45 mouse cellular contexts compared by ENCODE assay signal in genomic region chr16:8728111-8728748, GRCm38 (mm10). TPM values are rescaled to one million over a fixed set of nuclear protein-coding genes. Genes with fewer than 3 reads are reported as not detected.
DNase-seq lines count a peak whose midpoint lies in the region; ATAC-seq and TF ChIP-seq lines count a peak whose summit lies in the region.
"Had no signal": no experiment of that assay in that cellular context is flagged by ENCODE, and none has a peak within 500 bp of the region (broad histone marks: within the 10 kb centered on the region; RNA-seq: fewer than 3 reads in every experiment).

No protein-coding gene starts in this region.

- peaks cover 87% of the 10 kb centered on the region for H3K79me2 ChIP-seq in MEL (ENCODE audit: control insufficient read depth, insufficient read depth, low read length, poor library complexity)

- H3K4me3 ChIP-seq in forebrain, embryonic 13.5 days: no peak overlapping the region
- H3K4me3 ChIP-seq in forebrain, embryonic 10.5 days: no peak overlapping the region
- H3K4me3 ChIP-seq in MEL (ENCODE audit: control insufficient read depth in 1 of 2, insufficient read depth in 1 of 2, low read depth in 2 of 2, low read length in 2 of 2): no peak overlapping the region
- H3K4me3 ChIP-seq: embryonic facial prominence, embryonic 13.5 days; hindbrain, embryonic 12.5 days; limb, embryonic 10.5 days; limb, embryonic 15.5 days; midbrain, embryonic 10.5 days; myocyte; neural tube, embryonic 12.5 days had no signal

- H3K4me2 ChIP-seq in forebrain, embryonic 13.5 days: no peak overlapping the region
- H3K4me2 ChIP-seq: embryonic facial prominence, embryonic 13.5 days; heart, embryonic 11.5 days; hindbrain, embryonic 12.5 days; limb, embryonic 15.5 days; neural tube, embryonic 12.5 days had no signal

- no peak for TF ChIP-seq CTCF in MEL (IDR thresholded peaks at IDR 0.05 in 2 of 3, conservative IDR thresholded peaks at IDR 0.05 in 1 of 3; ENCODE audit: control insufficient read depth in 1 of 3, insufficient read depth in 1 of 3, low read depth in 2 of 3, low read length in 3 of 3, poor library complexity in 1 of 3, severe bottlenecking in 1 of 3)

- no peak overlapping the region for H3K27ac ChIP-seq in forebrain, embryonic 13.5 days
- no peak overlapping the region for H3K27ac ChIP-seq in forebrain, embryonic 10.5 days
- no peak overlapping the region for H3K27ac ChIP-seq in MEL (ENCODE audit: control insufficient read depth, low read depth, low read length)
- H3K27ac ChIP-seq: embryonic facial prominence, embryonic 13.5 days; hindbrain, embryonic 12.5 days; limb, embryonic 10.5 days; limb, embryonic 15.5 days; macrophage; midbrain, embryonic 10.5 days; neural tube, embryonic 12.5 days had no signal

- DNase-seq in forebrain, embryonic 10.5 days (ENCODE audit: extremely low spot score, low spot score): no peak
- DNase-seq in CD4-positive, CD25-positive, alpha-beta regulatory T cell, adult 2 months (ENCODE audit: low read depth, low spot score): peak; percentile 28
- DNase-seq in MEL (ENCODE audit: low read depth, low spot score): no peak
- no peak for DNase-seq in adrenal gland, adult (ENCODE audit: inconsistent age in 2 of 2, low spot score in 1 of 2)
- no peak for DNase-seq in left cerebral cortex, adult 9 months (ENCODE audit: low spot score in 2 of 2)
- no peak for DNase-seq in right cerebral cortex, postnatal 10 days (ENCODE audit: low spot score in 2 of 2)
- DNase-seq: adrenal gland, adult 2 months; adrenal gland, postnatal 36 days; cerebellum, adult 18-20 months; cerebellum, postnatal 10 days; forebrain, postnatal 0 days; gastrocnemius, postnatal 14 days; heart, adult 11 months; heart, postnatal 36 days; kidney, adult 11 months; kidney, postnatal 14 days; lung, adult 2 months; lung, postnatal 10 days; right cerebral cortex, adult 18-20 months; right cerebral cortex, postnatal 4 days; thymus, postnatal 4 days had no signal

- no peak for TF ChIP-seq RAD21 in MEL (IDR thresholded peaks at IDR 0.05; ENCODE audit: low read depth, low read length)

- no peak for TF ChIP-seq EP300 in MEL (IDR thresholded peaks at IDR 0.05; ENCODE audit: low read depth in 1 of 2, low read length in 2 of 2)

- H3K9me3 ChIP-seq in forebrain, embryonic 13.5 days (replicated peaks): no peaks in the 10 kb centered on the region
- H3K9me3 ChIP-seq in forebrain, embryonic 10.5 days: no peaks in the 10 kb centered on the region
- no peaks in the 10 kb centered on the region for H3K9me3 ChIP-seq in MEL (replicated peaks; ENCODE audit: insufficient read depth, low read length)
- H3K9me3 ChIP-seq: embryonic facial prominence, embryonic 13.5 days; hindbrain, embryonic 12.5 days; limb, embryonic 10.5 days; limb, embryonic 15.5 days; midbrain, embryonic 10.5 days; neural tube, embryonic 12.5 days had no signal

- H3K36me3 ChIP-seq in forebrain, embryonic 13.5 days (ENCODE audit: poor library complexity, severe bottlenecking): no peaks in the 10 kb centered on the region
- H3K36me3 ChIP-seq in forebrain, embryonic 10.5 days (replicated peaks): peaks cover 23% of the 10 kb centered on the region
- peaks cover 15 to 39% of the 10 kb centered on the region in 2 experiments for H3K36me3 ChIP-seq in MEL (ENCODE audit: control insufficient read depth in 1 of 2, insufficient read depth in 2 of 2, low read length in 2 of 2)
- H3K36me3 ChIP-seq: embryonic facial prominence, embryonic 13.5 days; hindbrain, embryonic 12.5 days; limb, embryonic 15.5 days; neural tube, embryonic 12.5 days had no signal

- H3K4me1 ChIP-seq in forebrain, embryonic 13.5 days: peaks cover 18% of the 10 kb centered on the region; the same call in 1 of the 2 replicates
- peaks cover 21% of the 10 kb centered on the region; the same call in 1 of the 2 replicates for H3K4me1 ChIP-seq in forebrain, embryonic 10.5 days
- H3K4me1 ChIP-seq in MEL (ENCODE audit: control insufficient read depth in 1 of 2, insufficient read depth in 2 of 2, low read length in 2 of 2): peaks cover 7 to 28% of the 10 kb centered on the region in 2 experiments
- H3K4me1 ChIP-seq: limb, embryonic 10.5 days; neural tube, embryonic 12.5 days had no signal

- ATAC-seq in forebrain, embryonic 13.5 days: peak; percentile 16; the same call in 1 of the 2 replicates
- ATAC-seq in inflammation-experienced regulatory T-cells, adult 6 months: peak; percentile 55
- ATAC-seq: forebrain, postnatal 0 days had no signal

- no peak overlapping the region for H3K9ac ChIP-seq in forebrain, embryonic 13.5 days
- no peak overlapping the region for H3K9ac ChIP-seq in MEL (ENCODE audit: control insufficient read depth, low read depth, low read length, poor library complexity, severe bottlenecking)
- H3K9ac ChIP-seq: embryonic facial prominence, embryonic 13.5 days; forebrain, postnatal 0 days; hindbrain, embryonic 12.5 days; limb, embryonic 15.5 days; neural tube, embryonic 12.5 days had no signal

- WGBS in forebrain, embryonic 13.5 days: 84% methylated on average over 5 of the region's 5 CpGs
- 90% methylated on average over 5 of the region's 5 CpGs for WGBS in forebrain, embryonic 10.5 days

- no peaks in the 10 kb centered on the region for H3K27me3 ChIP-seq in forebrain, embryonic 13.5 days
- no peaks in the 10 kb centered on the region for H3K27me3 ChIP-seq in forebrain, embryonic 10.5 days (ENCODE audit: poor library complexity, severe bottlenecking)
- H3K27me3 ChIP-seq in MEL (ENCODE audit: control insufficient read depth in 1 of 2, insufficient read depth in 2 of 2, low read length in 2 of 2): no peaks in the 10 kb centered on the region
- H3K27me3 ChIP-seq: embryonic facial prominence, embryonic 13.5 days; hindbrain, embryonic 12.5 days; limb, embryonic 15.5 days; neural tube, embryonic 12.5 days had no signal

- no peak for TF ChIP-seq POLR2A in MEL (IDR thresholded peaks at IDR 0.05; ENCODE audit: control insufficient read depth in 1 of 2, insufficient read depth in 1 of 2, low read depth in 1 of 2, low read length in 2 of 2, poor library complexity in 1 of 2)

TF ChIP-seq in MEL, 35 proteins besides CTCF, POLR2A, EP300 and RAD21:
- TF ChIP-seq USF1 (IDR thresholded peaks at IDR 0.05; ENCODE audit: low read depth, low read length) (peak; percentile 8; the same call in 1 of the 2 replicates), USF2 (IDR thresholded peaks at IDR 0.05; ENCODE audit: borderline replicate concordance in 1 of 2, insufficient read depth in 1 of 2, low read depth in 1 of 2, low read length in 2 of 2) (no peak)
TF ChIP-seq in MEL: peak in this region for 1.

RNA-seq across cellular contexts. Expression of gene Gm5767, which starts 47.7 kb away (rescaled TPM):
- not detected in 2 replicates for polyA plus RNA-seq in forebrain, embryonic 13.5 days (2015; fragmentation: Nextera tagmentation; extraction: Ambion mirVana)
- polyA plus RNA-seq in forebrain, embryonic 10.5 days (2016; fragmentation: Nextera tagmentation; extraction: Ambion mirVana): 0.26 TPM in 1 of 2 replicates, not detected in the other
- total RNA-seq in MEL (2012; rRNA removed): not detected in 2 replicates
- not detected for polyA plus RNA-seq in MEL (2012; ENCODE audit: insufficient read depth in 1 of 2, insufficient read length in 2 of 2, low read depth in 1 of 2, low replicate concordance in 2 of 2, missing spikeins in 1 of 2)
- polyA plus RNA-seq in inflammation-experienced regulatory T-cells, adult 6 months (2017; shearing (Covaris generic)): not detected
- total RNA-seq: adrenal gland, adult 2 months; adrenal gland, postnatal 36 days; common myeloid progenitor, adult 5-6 weeks; ES-E14; forebrain, postnatal 0 days; gastrocnemius, postnatal 14 days; heart, postnatal 36 days; layer of hippocampus, adult 18-20 months; layer of hippocampus, postnatal 25 days; left cerebral cortex, postnatal 10 days; midbrain, postnatal 0 days had no signal
- polyA plus RNA-seq: brain, embryonic 14.5 days; C2C12; embryonic facial prominence, embryonic 13.5 days; forebrain, embryonic 11.5 days; forebrain, postnatal 0 days; heart, embryonic 11.5 days; heart, embryonic 16.5 days; hindbrain, embryonic 12.5 days; kidney, embryonic 14.5 days; limb, embryonic 10.5 days; lung, adult 2 months; macrophage; midbrain, embryonic 10.5 days; midbrain, postnatal 0 days; neural tube, embryonic 12.5 days; spleen, adult 2 months; thymus, postnatal 0 days had no signal

RNA-seq across cellular contexts. Expression of gene Carhsp1, which starts 56.3 kb away (rescaled TPM):
- polyA plus RNA-seq in forebrain, embryonic 13.5 days (2015; fragmentation: Nextera tagmentation; extraction: Ambion mirVana): 190 and 211 TPM in 2 replicates
- polyA plus RNA-seq in forebrain, embryonic 10.5 days (2016; fragmentation: Nextera tagmentation; extraction: Ambion mirVana): 137 and 143 TPM in 2 replicates
- total RNA-seq in MEL (2012; rRNA removed): 19.5 and 21.4 TPM in 2 replicates
- polyA plus RNA-seq in MEL (2012; ENCODE audit: insufficient read depth in 1 of 2, insufficient read length in 2 of 2, low read depth in 1 of 2, low replicate concordance in 2 of 2, missing spikeins in 1 of 2): 10 to 100 TPM in 1 of 2 experiments, not detected in 1; 28.0 TPM
- polyA plus RNA-seq in inflammation-experienced regulatory T-cells, adult 6 months (2017; shearing (Covaris generic)): 10 to 100 TPM; 14.0 to 53.9 (median 14.9) TPM
